Mouse (Mus musculus) liver, adult 2 months (tissue): ENCODE data around the gene Ms4a14.
"Not testable (repeated sequence)": the region's sequence is repeated elsewhere in the genome, so short reads cannot be mapped to it uniquely, and the experiment has no call there.

Experiments
- CTCF ChIP-seq: fragments of 200-500 bp; IDR thresholded peaks from 2 replicates; pipeline ENCODE4 v1.5.1; 2011; ENCODE audit warnings: low read depth, low read length, control low read depth
- POLR2A ChIP-seq: fragments of 200-500 bp; IDR thresholded peaks from 2 replicates; pipeline ENCODE4 v1.6.1; 2011; ENCODE audit warnings: low read length, control low read depth; ENCODE audit not compliant: insufficient read depth; ENCODE audit errors: extremely low read depth

DNA sequence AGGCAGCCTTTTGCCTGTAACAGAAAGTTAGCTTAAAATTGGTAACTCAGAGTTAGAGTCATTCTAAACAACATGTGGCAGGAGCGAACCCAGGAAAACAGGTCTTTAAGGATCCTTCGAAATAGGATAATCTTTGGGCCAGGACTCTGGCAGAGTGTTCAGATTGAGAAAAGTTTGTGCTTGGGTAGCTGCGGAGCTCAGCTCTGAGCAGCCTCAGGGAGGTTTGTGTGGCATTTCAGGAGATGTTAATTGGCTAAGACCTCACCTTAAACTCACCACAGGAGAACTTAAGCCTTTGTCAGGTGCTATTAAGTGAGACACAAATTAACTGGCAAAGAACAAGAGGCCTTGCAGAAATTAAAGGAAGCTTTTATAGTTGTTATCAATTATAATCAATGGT lies 20.6 kb downstream of the Ms4a14 start:
- TF ChIP-seq POLR2A, CTCF: not testable (repeated sequence)
